Mouse (Mus musculus): ENCODE measurements around the gene Ftsj3. TPM values are rescaled to one million over a fixed set of nuclear protein-coding genes. Genes with fewer than 3 reads are reported as not detected.
A peak's percentile ranks its signal among the peaks of the same experiment; 100 is the strongest.
"Not testable (repeated sequence)": the region's sequence is repeated elsewhere in the genome, so short reads cannot be mapped to it uniquely, and the experiment has no call there.

Ftsj3 gene
- total RNA-seq, 2 experiments from 2014 or later = 33.5 to 36.1 TPM

- no peak for TF ChIP-seq CTCF (conservative IDR thresholded peaks at IDR 0.05)
- Histone ChIP-seq H3K27ac (no peak overlapping the region), H3K4me3 (no peak overlapping the region)
- no peak for DNase-seq (ENCODE audit: low spot score in 2 of 2)
Observed at GRCm38 (mm10) chr11:106265570-106265969, 9.7 kb upstream of the Ftsj3 start.

GRCm38 (mm10) chr11:106264988-106265387 lies 9.1 kb upstream of the Ftsj3 start:
- Histone ChIP-seq H3K4me3 (no peak overlapping the region), H3K27ac (no peak overlapping the region)
- TF ChIP-seq CTCF (conservative IDR thresholded peaks at IDR 0.05) = no peak
- no peak for DNase-seq (ENCODE audit: low spot score in 2 of 2)

- no peak for TF ChIP-seq CTCF (conservative IDR thresholded peaks at IDR 0.05)
Observed at GRCm38 (mm10) chr11:106263963-106264362, 8.1 kb upstream of the Ftsj3 start.

GRCm38 (mm10) chr11:106260826-106261450 lies 5.1 kb upstream of the Ftsj3 start:
- no peak for TF ChIP-seq CTCF (conservative IDR thresholded peaks at IDR 0.05)
- Histone ChIP-seq H3K4me3 (no peak overlapping the region), H3K27ac (peak overlapping the region; percentile 1; the same call in 1 of the 2 replicates)
- DNase-seq (ENCODE audit: low spot score in 2 of 2) = no peak

More at GRCm38 (mm10) chr11:106263963-106264362, 8.1 kb upstream of the Ftsj3 start:
- Histone ChIP-seq H3K27ac (peak overlapping the region; percentile 15; the same call in 1 of the 2 replicates), H3K4me3 (no peak overlapping the region)
- no peak for DNase-seq (ENCODE audit: low spot score in 2 of 2)

- no peak for DNase-seq (ENCODE audit: low spot score in 2 of 2)
- H3K4me3 ChIP-seq = peak overlapping the region; percentile 87
- peak overlapping the region; percentile 92 for H3K27ac ChIP-seq
- peak; percentile 67 for TF ChIP-seq CTCF (conservative IDR thresholded peaks at IDR 0.05)
Observed at GRCm38 (mm10) chr11:106256775-106257174, 896 bp upstream of the Ftsj3 start.

- Histone ChIP-seq H3K4me3 (peak overlapping the region; percentile 87), H3K27ac (peak overlapping the region; percentile 92; the same call in 1 of the 2 replicates)
- no peak for TF ChIP-seq CTCF (conservative IDR thresholded peaks at IDR 0.05)
- no peak for DNase-seq (ENCODE audit: low spot score in 2 of 2)
Observed at GRCm38 (mm10) chr11:106255174-106255573, 705 bp downstream of the Ftsj3 start.

GRCm38 (mm10) chr11:106254767-106255166 lies 1.1 kb downstream of the Ftsj3 start:
- no peak for TF ChIP-seq CTCF (conservative IDR thresholded peaks at IDR 0.05)
- Histone ChIP-seq H3K4me3 (peak overlapping the region; percentile 87), H3K27ac (peak overlapping the region; percentile 92; the same call in 1 of the 2 replicates)
- no peak for DNase-seq (ENCODE audit: low spot score in 2 of 2)

GRCm38 (mm10) chr11:106249326-106249725 lies 6.6 kb downstream of the Ftsj3 start:
- no peak overlapping the region for H3K27ac ChIP-seq
- DNase-seq (ENCODE audit: low spot score in 2 of 2) = no peak
- TF ChIP-seq CTCF (conservative IDR thresholded peaks at IDR 0.05) = no peak
- no peak overlapping the region for H3K4me3 ChIP-seq

GRCm38 (mm10) chr11:106246834-106247233 lies 9.0 kb downstream of the Ftsj3 start:
- Histone ChIP-seq H3K27ac (no peak overlapping the region), H3K4me3 (no peak overlapping the region)
- TF ChIP-seq CTCF (conservative IDR thresholded peaks at IDR 0.05) = peak; percentile 74
- DNase-seq (ENCODE audit: low spot score in 2 of 2) = no peak

GRCm38 (mm10) chr11:106233978-106234377 lies 21.9 kb downstream of the Ftsj3 start:
- peak; percentile 67 for TF ChIP-seq CTCF (conservative IDR thresholded peaks at IDR 0.05)
- DNase-seq (ENCODE audit: low spot score in 2 of 2); H3K27ac ChIP-seq; H3K4me3 ChIP-seq: not testable (repeated sequence)

GRCm38 (mm10) chr11:106220603-106221002 lies 35.3 kb downstream of the Ftsj3 start:
- TF ChIP-seq CTCF (conservative IDR thresholded peaks at IDR 0.05) = no peak
- H3K27ac ChIP-seq = no peak overlapping the region
- H3K4me3 ChIP-seq = no peak overlapping the region
- no peak for DNase-seq (ENCODE audit: low spot score in 2 of 2)

GRCm38 (mm10) chr11:106216730-106217490 lies 39.0 kb downstream of the Ftsj3 start, which contains the start of gene Ddx42:
Gene Ddx42, plus strand, starts transcription at chr11:106216926.
- DNase-seq (ENCODE audit: low spot score in 2 of 2) = peak; percentile 92 to 94
- Histone ChIP-seq H3K4me3 (peak within 1 kb of the TSS; percentile 98), H3K27ac (peak within 1 kb of the TSS; percentile 96)
- no peak for TF ChIP-seq CTCF (conservative IDR thresholded peaks at IDR 0.05)

- H3K4me3 ChIP-seq = peak within 1 kb of the TSS; percentile 98
- no peak for TF ChIP-seq CTCF (conservative IDR thresholded peaks at IDR 0.05)
- H3K27ac ChIP-seq = peak within 1 kb of the TSS; percentile 96
- peak; percentile 94 to 98 for DNase-seq (ENCODE audit: low spot score in 2 of 2)
Observed at GRCm38 (mm10) chr11:106215927-106216729, 39.8 kb downstream of the Ftsj3 start, which contains the start of gene Ccdc47. Gene Ccdc47, minus strand, starts transcription at chr11:106216344.

Measured in layer of hippocampus, adult 2 months (tissue).